Mouse (Mus musculus): ENCODE measurements around the gene Kdelr3.

DNA sequence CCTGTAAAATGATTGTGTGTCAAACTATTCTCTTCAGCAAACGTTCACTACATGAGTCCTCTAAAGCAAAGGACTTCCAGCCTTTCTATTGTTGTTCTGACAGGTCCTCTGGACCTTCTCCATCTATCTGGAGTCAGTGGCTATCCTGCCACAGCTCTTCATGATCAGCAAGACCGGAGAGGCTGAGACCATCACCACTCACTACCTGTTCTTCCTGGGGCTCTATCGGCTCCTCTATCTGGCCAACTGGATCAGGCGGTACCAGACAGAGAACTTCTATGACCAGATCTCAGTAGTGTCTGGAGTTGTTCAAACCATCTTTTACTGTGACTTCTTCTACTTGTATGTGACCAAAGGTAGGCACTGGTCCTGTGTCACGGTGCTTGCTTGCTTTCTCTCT lies 9.4 kb downstream of the Kdelr3 start:
- no peak for TF ChIP-seq CTCF (IDR thresholded peaks at IDR 0.05)
- TF ChIP-seq EP300 (IDR thresholded peaks at IDR 0.05; ENCODE audit: insufficient read depth, low read depth, low read length), result no peak

Data from heart, adult 2 months (tissue).